Mouse (Mus musculus) MEL (cell line): ENCODE measurements around the gene Paqr9.

Source experiments
- CHD1 ChIP-seq: IDR thresholded peaks from 2 replicates; pipeline ENCODE4 v1.6.1; 2012; ENCODE audit warnings: low read depth, mild to moderate bottlenecking, inconsistent platforms, low read length, improper control_type of control experiment
- CTCF ChIP-seq, 3 experiments: IDR thresholded peaks in 2 of 3; conservative IDR thresholded peaks in 1 of 3; 2 replicates each; pipeline ENCODE4 v1.5.1; 2011 to 2012; ENCODE audit warnings: low read length in 3 of 3, low read depth in 2 of 3, mild to moderate bottlenecking in 2 of 3, improper control_type of control experiment in 1 of 3, inconsistent platforms in 1 of 3, mixed read lengths in 1 of 3, moderate library complexity in 1 of 3; ENCODE audit not compliant: control insufficient read depth in 1 of 3, insufficient read depth in 1 of 3, poor library complexity in 1 of 3, severe bottlenecking in 1 of 3
- GABPA ChIP-seq: IDR thresholded peaks from 2 replicates; pipeline ENCODE4 v1.6.1; 2012; ENCODE audit warnings: low read depth, mild to moderate bottlenecking, inconsistent platforms, low read length, improper control_type of control experiment, moderate library complexity
- GATA1 ChIP-seq: IDR thresholded peaks from 2 replicates; pipeline ENCODE4 v1.6.1; 2011; ENCODE audit warnings: low read depth, low read length, improper control_type of control experiment
- HCFC1 ChIP-seq: IDR thresholded peaks from 2 replicates; pipeline ENCODE4 v1.6.1; 2012; ENCODE audit warnings: low read depth, mild to moderate bottlenecking, inconsistent platforms, low read length, improper control_type of control experiment, moderate library complexity
- JUND ChIP-seq: IDR thresholded peaks from 2 replicates; pipeline ENCODE4 v1.6.1; 2011; ENCODE audit warnings: low read depth, mild to moderate bottlenecking, improper control_type of control experiment, low read length
- KAT2A ChIP-seq: conservative IDR thresholded peaks from 2 replicates; pipeline ENCODE4 v1.6.1; 2012; ENCODE audit warnings: low read depth, low read length, improper control_type of control experiment, inconsistent platforms
- MEF2A ChIP-seq: IDR thresholded peaks from 2 replicates; pipeline ENCODE4 v1.6.1; 2014; ENCODE audit warnings: low read depth, mild to moderate bottlenecking, inconsistent platforms, low read length, improper control_type of control experiment; ENCODE audit not compliant: poor library complexity, insufficient replicate concordance, severe bottlenecking; ENCODE audit errors: extremely low read depth
- POLR2A ChIP-seq, 2 experiments: IDR thresholded peaks; 2 replicates each; pipeline ENCODE4 v1.6.1; 2011 to 2012; ENCODE audit warnings: low read length in 2 of 2, mild to moderate bottlenecking in 2 of 2, control low read depth in 1 of 2, improper control_type of control experiment in 1 of 2, low read depth in 1 of 2, moderate library complexity in 1 of 2; ENCODE audit not compliant: control insufficient read depth in 1 of 2, insufficient read depth in 1 of 2, poor library complexity in 1 of 2
- POLR2AphosphoS2 ChIP-seq: IDR thresholded peaks from 2 replicates; pipeline ENCODE4 v1.6.1; 2011; ENCODE audit warnings: low read length, improper control_type of control experiment
- TCF12 ChIP-seq: IDR thresholded peaks from 2 replicates; pipeline ENCODE4 v1.6.1; 2014; ENCODE audit warnings: low read depth, mild to moderate bottlenecking, inconsistent platforms, low read length, improper control_type of control experiment, moderate library complexity
- ZC3H11A ChIP-seq: IDR thresholded peaks from 2 replicates; pipeline ENCODE4 v1.6.1; 2012; ENCODE audit warnings: low read depth, mild to moderate bottlenecking, inconsistent platforms, low read length, improper control_type of control experiment
- ZNF384 ChIP-seq: IDR thresholded peaks from 2 replicates; pipeline ENCODE4 v1.6.1; 2012; ENCODE audit warnings: low read depth, mild to moderate bottlenecking, inconsistent platforms, low read length, improper control_type of control experiment

- TF ChIP-seq ZNF384 (no peak), GATA1 (no peak), GABPA (no peak), CTCF (IDR thresholded peaks at IDR 0.05 in 2 of 3, conservative IDR thresholded peaks at IDR 0.05 in 1 of 3; ENCODE audit: control insufficient read depth in 1 of 3, insufficient read depth in 1 of 3, low read depth in 2 of 3, low read length in 3 of 3, poor library complexity in 1 of 3, severe bottlenecking in 1 of 3) (no peak), JUND (no peak), HCFC1 (no peak), MEF2A (no peak), POLR2A (IDR thresholded peaks at IDR 0.05; ENCODE audit: control insufficient read depth in 1 of 2, insufficient read depth in 1 of 2, low read depth in 1 of 2, low read length in 2 of 2, poor library complexity in 1 of 2) (no peak), TCF12 (no peak), KAT2A (no peak), CHD1 (no peak), ZC3H11A (no peak), POLR2AphosphoS2 (no peak)
Measured at GRCm38 (mm10) chr9:95603316-95603715, 43.9 kb downstream of the Paqr9 start.
